Comparison of ENCODE assay signal across 12 mouse cellular contexts in genomic region chr1:73943255-73943654, GRCm38 (mm10).
A peak's percentile ranks its signal among the peaks of the same experiment; 100 is the strongest.
DNase-seq lines count a peak whose midpoint lies in the region; ATAC-seq and TF ChIP-seq lines count a peak whose summit lies in the region.
"Had no signal": no experiment of that assay in that cellular context is flagged by ENCODE, and none has a peak within 500 bp of the region (broad histone marks: within the 10 kb centered on the region; RNA-seq: fewer than 3 reads in every experiment).

No protein-coding gene starts in this region.

- H3K4me2 ChIP-seq in heart, embryonic 12.5 days: no peak overlapping the region
- no peak overlapping the region for H3K4me2 ChIP-seq in embryonic facial prominence, embryonic 14.5 days (ENCODE audit: low read depth, low read length)

- TF ChIP-seq POLR2A in small intestine, adult 2 months (IDR thresholded peaks at IDR 0.05; ENCODE audit: low read depth, low read length): no peak

- peaks cover 70% of the 10 kb centered on the region for H3K36me3 ChIP-seq in heart, embryonic 12.5 days
- H3K36me3 ChIP-seq in embryonic facial prominence, embryonic 14.5 days (ENCODE audit: control insufficient read depth, insufficient read depth, low read length): peaks cover 9% of the 10 kb centered on the region; the same call in 1 of the 2 replicates
- H3K36me3 ChIP-seq in small intestine, adult 2 months (ENCODE audit: control insufficient read depth, insufficient read depth, low read length): no peaks in the 10 kb centered on the region

- no peak for ATAC-seq in heart, embryonic 12.5 days (ENCODE audit: insufficient number of reproducible peaks, low FRiP score)
- ATAC-seq in embryonic facial prominence, embryonic 14.5 days (ENCODE audit: low read depth): no peak
- ATAC-seq: liver, postnatal 0 days had no signal

- no peak overlapping the region for H3K9ac ChIP-seq in heart, embryonic 12.5 days
- H3K9ac ChIP-seq in embryonic facial prominence, embryonic 14.5 days (ENCODE audit: low read depth, low read length): no peak overlapping the region
- H3K9ac ChIP-seq: liver, postnatal 0 days had no signal

- no peak overlapping the region for H3K4me3 ChIP-seq in heart, embryonic 12.5 days
- H3K4me3 ChIP-seq in left cerebral cortex, adult 2 months: no peak overlapping the region
- H3K4me3 ChIP-seq in embryonic facial prominence, embryonic 14.5 days (ENCODE audit: low read depth, low read length): no peak overlapping the region
- H3K4me3 ChIP-seq in small intestine, adult 2 months (ENCODE audit: low read depth, low read length): no peak overlapping the region
- H3K4me3 ChIP-seq: erythroblast, embryonic 14.5 days had no signal

- TF ChIP-seq CTCF in left cerebral cortex, adult 2 months (IDR thresholded peaks at IDR 0.05): no peak
- no peak for TF ChIP-seq CTCF in small intestine, adult 2 months (IDR thresholded peaks at IDR 0.05; ENCODE audit: extremely low read depth, insufficient read length, insufficient replicate concordance, low read depth, low read length)

- peaks cover 89% of the 10 kb centered on the region for H3K4me1 ChIP-seq in heart, embryonic 12.5 days (replicated peaks)
- H3K4me1 ChIP-seq in embryonic facial prominence, embryonic 14.5 days (ENCODE audit: control insufficient read depth, insufficient read depth, low read length): peaks cover 27% of the 10 kb centered on the region
- no peaks in the 10 kb centered on the region for H3K4me1 ChIP-seq in small intestine, adult 2 months (ENCODE audit: control insufficient read depth, insufficient read depth, insufficient read length, low read length)

- 86% methylated on average over 5 of the region's 5 CpGs for WGBS in heart, embryonic 12.5 days
- WGBS in embryonic facial prominence, embryonic 14.5 days: 70% methylated on average over 5 of the region's 5 CpGs
- WGBS in small intestine, adult 2 months: 81% methylated on average over 5 of the region's 5 CpGs

- no peak for DNase-seq in heart, adult 8-10 months (ENCODE audit: low spot score)
- no peak for DNase-seq in left cerebral cortex, adult 2 months (ENCODE audit: extremely low spot score in 1 of 2, low spot score in 2 of 2)
- DNase-seq in left cerebral cortex, postnatal 36 days (ENCODE audit: low spot score in 2 of 2): no peak
- no peak for DNase-seq in embryonic facial prominence, embryonic 14.5 days (ENCODE audit: low spot score)
- DNase-seq in ovary, adult 18-20 months (ENCODE audit: low spot score): no peak
- no peak for DNase-seq in thymus, postnatal 14 days
- DNase-seq: kidney, postnatal 25 days; liver, postnatal 0 days; thymus, postnatal 36 days had no signal

- no peaks in the 10 kb centered on the region for H3K27me3 ChIP-seq in heart, embryonic 12.5 days (replicated peaks)
- H3K27me3 ChIP-seq in embryonic facial prominence, embryonic 14.5 days (replicated peaks; ENCODE audit: control insufficient read depth, insufficient read depth, low read length): no peaks in the 10 kb centered on the region
- no peaks in the 10 kb centered on the region for H3K27me3 ChIP-seq in small intestine, adult 2 months (ENCODE audit: control insufficient read depth, insufficient read depth, low read length)

- intact Hi-C loops in left cerebral cortex, adult 2 months (cut with DNase I): loop anchor here (2.0 kb wide), 1 partner anchor 20 kb away; no protein-coding TSS in a partner anchor
- intact Hi-C loops in left cerebral cortex, postnatal 36 days (cut with DNase I): loop anchor here (5.0 kb wide), 1 partner anchor 34 kb away; no protein-coding TSS in a partner anchor

- H3K9me3 ChIP-seq in heart, embryonic 12.5 days (replicated peaks): no peaks in the 10 kb centered on the region
- H3K9me3 ChIP-seq in embryonic facial prominence, embryonic 14.5 days (ENCODE audit: control insufficient read depth, low read length): no peaks in the 10 kb centered on the region

- H3K27ac ChIP-seq in heart, embryonic 12.5 days (ENCODE audit: poor library complexity, severe bottlenecking): peak overlapping the region; percentile 48; the same call in 1 of the 2 replicates
- peak overlapping the region; percentile 73 for H3K27ac ChIP-seq in left cerebral cortex, adult 2 months
- H3K27ac ChIP-seq in embryonic facial prominence, embryonic 14.5 days (replicated peaks; ENCODE audit: low read depth, low read length): peak overlapping the region; percentile 87
- peak overlapping the region; percentile 16; the same call in 1 of the 2 replicates for H3K27ac ChIP-seq in small intestine, adult 2 months (ENCODE audit: insufficient read depth, low read depth, low read length)

Comparison
In these comparisons a context has a peak if more than half of its experiments do, and no peak if none do; other contexts are left out.
1. H3K27ac ChIP-seq: peak in every context shown above with its lines; median percentile 87 in embryonic facial prominence, embryonic 14.5 days; 73 in left cerebral cortex, adult 2 months; 48 in heart, embryonic 12.5 days; 16 in small intestine, adult 2 months.